Mouse (Mus musculus): ENCODE measurements around the gene Fam241a. TPM values are rescaled to one million over a fixed set of nuclear protein-coding genes. Genes with fewer than 3 reads are reported as not detected.
A peak's percentile ranks its signal among the peaks of the same experiment; 100 is the strongest.

The Fam241a gene
- total RNA-seq, 2 experiments from 2014 or later, result 4.4 to 9.6 TPM

GRCm38 (mm10) chr3:127879968-127880367 lies 16.2 kb downstream of the Fam241a start:
- no peak for DNase-seq (ENCODE audit: low spot score in 2 of 2)

GRCm38 (mm10) chr3:127875509-127875908 lies 20.6 kb downstream of the Fam241a start:
- DNase-seq (ENCODE audit: low spot score in 2 of 2), result no peak

GRCm38 (mm10) chr3:127875059-127875458 lies 21.1 kb downstream of the Fam241a start:
- DNase-seq (ENCODE audit: low spot score in 2 of 2), result no peak

GRCm38 (mm10) chr3:127874254-127874883 lies 21.8 kb downstream of the Fam241a start:
- DNase-seq (ENCODE audit: low spot score in 2 of 2), result no peak

GRCm38 (mm10) chr3:127871575-127871974 lies 24.5 kb downstream of the Fam241a start:
- DNase-seq (ENCODE audit: low spot score in 2 of 2), result no peak

DNA sequence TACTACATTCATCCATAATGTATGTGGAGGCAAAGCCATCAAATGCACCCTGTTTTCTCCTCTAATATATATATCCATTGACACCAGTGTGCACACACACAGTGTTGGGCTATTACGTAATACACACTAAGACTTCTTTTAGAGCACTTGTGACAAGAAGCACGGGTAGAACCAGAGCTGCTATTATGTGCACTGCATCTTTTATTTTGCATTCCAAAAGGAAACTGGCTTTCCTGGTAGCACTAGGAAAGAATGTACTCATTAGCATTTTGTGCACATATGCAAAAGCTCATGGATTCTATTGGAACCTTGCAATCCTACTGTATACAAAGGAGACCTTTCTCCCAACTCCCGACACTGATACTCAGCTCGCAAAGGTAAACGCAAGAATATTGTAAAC lies 27.2 kb downstream of the Fam241a start:
- DNase-seq (ENCODE audit: low spot score in 2 of 2), result no peak

DNA sequence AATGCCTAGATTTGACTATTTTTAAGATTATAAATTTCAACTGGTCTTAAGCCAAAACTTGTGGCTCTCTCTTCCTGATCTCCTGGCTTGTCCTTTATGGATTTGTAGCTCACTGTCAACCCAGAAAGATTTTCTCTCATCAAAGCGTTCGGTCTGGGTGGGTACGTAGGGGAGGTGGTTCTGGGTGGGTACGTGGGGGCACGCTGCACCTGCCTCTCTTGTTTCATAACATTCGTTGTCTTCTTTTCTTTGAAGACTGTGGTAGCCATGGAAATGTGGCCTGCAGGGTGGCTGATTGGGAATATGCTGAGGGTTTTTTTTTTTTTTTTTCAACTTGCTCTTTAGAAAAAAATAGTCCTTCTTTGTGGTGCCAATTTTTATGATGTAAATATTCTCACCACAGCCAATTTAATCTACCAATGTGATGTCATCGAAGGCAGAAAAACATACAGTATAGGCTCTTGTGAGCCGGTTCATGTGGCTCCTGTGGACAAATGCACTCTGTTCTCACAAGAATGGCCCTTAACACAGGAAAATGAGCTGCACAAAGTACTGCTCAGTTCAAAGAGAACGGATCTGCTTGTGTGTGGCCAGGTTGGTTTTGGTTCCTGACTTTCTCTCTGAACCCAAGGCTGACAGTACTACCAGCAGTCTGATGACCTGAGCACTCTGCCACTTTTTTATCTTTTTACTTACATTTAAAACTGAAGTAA lies 27.9 kb downstream of the Fam241a start:
- no peak for DNase-seq (ENCODE audit: low spot score in 2 of 2)

DNA sequence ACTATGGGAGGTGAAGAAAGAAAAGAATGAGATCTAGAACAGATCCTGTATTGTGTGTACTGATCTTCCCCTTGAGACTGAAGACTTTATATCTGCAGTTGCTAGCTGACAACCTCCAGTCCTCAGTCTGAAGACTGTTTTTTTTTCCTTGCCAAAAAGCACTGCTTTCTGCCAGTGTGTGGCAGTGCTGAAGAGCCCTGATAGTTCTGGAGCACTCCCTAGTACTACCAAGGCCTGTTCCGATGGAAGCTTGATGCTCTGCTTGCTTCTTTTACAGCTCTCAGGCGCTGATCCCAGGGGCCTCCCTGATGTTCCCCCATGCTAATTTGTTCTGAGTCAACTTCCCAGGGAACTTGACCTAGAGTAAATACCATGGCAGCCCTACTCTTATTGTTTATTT lies 31.9 kb downstream of the Fam241a start:
- DNase-seq (ENCODE audit: low spot score in 2 of 2), result no peak

- no peak for DNase-seq (ENCODE audit: low spot score in 2 of 2)
Measured at GRCm38 (mm10) chr3:127863571-127863970, 32.6 kb downstream of the Fam241a start.

- no peak for DNase-seq (ENCODE audit: low spot score in 2 of 2)
Measured at GRCm38 (mm10) chr3:127862479-127862878, 33.6 kb downstream of the Fam241a start.

DNA sequence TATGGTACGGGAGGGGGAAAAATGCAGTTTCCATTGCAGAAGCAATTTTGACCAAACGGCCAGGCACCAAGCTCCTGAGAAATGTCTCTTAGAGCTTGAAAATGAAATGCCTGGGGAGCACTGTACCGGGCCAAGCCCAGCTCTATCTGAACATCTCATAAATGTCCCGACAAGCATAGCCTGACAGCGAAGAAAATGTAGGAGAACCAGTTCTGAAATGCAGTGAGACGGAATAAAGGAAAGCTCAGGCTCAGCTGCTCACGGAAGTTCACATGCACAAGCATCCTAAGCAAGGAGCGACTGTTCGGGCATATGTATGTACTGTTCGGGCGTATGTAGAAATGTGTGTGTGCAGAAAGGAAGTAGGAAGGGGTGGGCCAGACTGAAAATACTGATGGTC lies 34.8 kb downstream of the Fam241a start:
- no peak for DNase-seq (ENCODE audit: low spot score in 2 of 2)

DNA sequence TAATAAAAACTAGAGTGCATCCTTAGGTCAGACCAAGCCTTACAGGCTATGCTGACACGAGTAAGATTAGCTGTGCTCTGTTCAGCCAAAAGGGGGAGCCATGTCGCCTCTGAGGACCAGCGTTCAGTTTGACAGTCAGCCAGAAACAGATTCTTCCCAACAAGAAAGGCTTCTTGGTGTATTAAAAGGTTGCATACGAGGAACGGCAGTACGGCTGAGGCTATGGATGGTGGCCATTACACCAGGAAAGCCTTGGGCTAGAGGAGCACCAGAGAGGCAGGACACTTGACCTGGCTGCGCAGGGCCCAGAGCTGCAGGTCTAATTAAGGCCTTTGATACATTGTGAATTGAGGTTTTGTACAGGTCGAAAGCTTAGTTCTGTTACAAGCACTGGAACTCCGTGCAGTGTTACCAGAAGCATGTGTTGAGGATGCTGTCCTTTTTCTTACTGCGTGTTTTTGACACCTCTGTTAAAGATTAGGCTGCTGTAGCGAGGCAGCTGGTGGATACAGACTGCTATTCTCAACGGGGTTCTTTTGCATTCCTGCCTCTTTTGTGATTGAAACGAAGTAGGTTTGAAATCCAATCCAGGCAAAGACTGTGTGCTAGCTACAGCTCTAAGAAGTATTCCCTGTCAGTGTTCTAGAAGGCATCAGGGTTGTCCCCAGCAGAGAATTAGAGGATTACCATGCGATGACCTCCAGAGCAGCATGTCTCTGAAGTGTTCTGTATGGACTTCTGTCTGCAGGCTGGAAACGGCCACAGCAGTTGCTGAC lies 42.5 kb downstream of the Fam241a start:
- peak; percentile 59 to 61 for DNase-seq (ENCODE audit: low spot score in 2 of 2)

DNA sequence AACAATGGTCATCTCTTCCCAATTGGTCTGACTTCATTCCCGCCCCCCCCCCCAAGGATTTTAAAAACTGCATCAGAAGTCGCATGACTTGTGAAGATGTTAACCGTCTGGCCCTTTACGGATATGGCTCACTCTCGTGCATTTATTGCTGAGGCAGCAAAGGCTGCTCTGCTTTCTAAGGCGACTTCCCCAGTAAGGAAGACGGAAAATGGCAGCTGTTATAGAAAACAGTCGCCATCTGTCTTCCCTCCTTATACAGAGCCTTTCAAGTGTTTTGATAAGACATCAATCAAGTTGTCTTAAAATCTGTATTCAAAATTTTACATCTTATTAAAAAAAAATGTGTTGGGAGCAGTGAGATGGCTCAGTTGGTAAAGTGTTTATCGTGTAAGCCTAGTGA lies 43.4 kb downstream of the Fam241a start:
- no peak for DNase-seq (ENCODE audit: low spot score in 2 of 2)

- DNase-seq (ENCODE audit: low spot score in 2 of 2), result no peak
Measured at GRCm38 (mm10) chr3:127850776-127851646, 45.1 kb downstream of the Fam241a start.

GRCm38 (mm10) chr3:127849922-127850321 lies 46.2 kb downstream of the Fam241a start:
- no peak for DNase-seq (ENCODE audit: low spot score in 2 of 2)

DNA sequence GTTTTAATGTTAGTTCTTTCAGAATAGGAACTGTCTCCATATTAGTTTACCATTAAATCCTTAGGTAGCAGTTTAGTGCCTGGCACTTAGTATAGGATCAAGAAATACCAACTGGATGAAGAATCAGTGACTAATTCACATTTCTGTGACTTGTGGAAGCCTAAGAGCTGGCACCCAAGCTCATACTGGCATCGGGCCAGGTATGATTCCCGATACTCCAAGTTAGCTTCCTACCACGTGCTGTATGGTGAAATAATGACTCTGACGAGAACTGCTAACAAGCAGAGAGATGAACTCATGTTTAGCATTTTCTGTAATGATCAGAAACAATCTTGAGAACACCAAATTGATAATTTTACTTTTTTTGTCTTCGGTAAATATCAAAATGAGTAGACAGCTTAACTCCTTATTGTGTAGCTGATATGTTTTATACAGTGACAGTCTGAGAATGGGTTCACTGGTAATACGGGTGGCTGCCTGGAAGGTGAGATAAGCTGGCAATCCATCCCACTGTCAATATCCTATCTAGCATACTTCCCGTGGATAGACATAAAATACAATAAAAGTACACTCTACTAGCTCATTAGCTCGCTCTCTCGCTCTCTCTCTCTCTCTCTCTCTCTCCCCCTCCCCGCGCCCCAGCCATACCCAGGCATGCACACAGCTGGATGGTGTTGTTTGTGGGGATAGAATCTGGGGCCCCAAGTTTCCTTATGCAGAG lies 47.9 kb downstream of the Fam241a start:
- DNase-seq (ENCODE audit: low spot score in 2 of 2), result peak in 1 of 2 experiments; percentile 36

GRCm38 (mm10) chr3:127843941-127844327 lies 52.2 kb downstream of the Fam241a start:
- peak in 1 of 2 experiments; percentile 5 for DNase-seq (ENCODE audit: low spot score in 2 of 2)

- no peak for DNase-seq (ENCODE audit: low spot score in 2 of 2)
Measured at GRCm38 (mm10) chr3:127843324-127843940, 52.7 kb downstream of the Fam241a start.

GRCm38 (mm10) chr3:127841926-127842325 lies 54.2 kb downstream of the Fam241a start:
- no peak for DNase-seq (ENCODE audit: low spot score in 2 of 2)
